Mouse (Mus musculus): ENCODE data around the gene Spint4.
"Not testable (repeated sequence)": the region's sequence is repeated elsewhere in the genome, so short reads cannot be mapped to it uniquely, and the experiment has no call there.

Spint4 gene

DNA sequence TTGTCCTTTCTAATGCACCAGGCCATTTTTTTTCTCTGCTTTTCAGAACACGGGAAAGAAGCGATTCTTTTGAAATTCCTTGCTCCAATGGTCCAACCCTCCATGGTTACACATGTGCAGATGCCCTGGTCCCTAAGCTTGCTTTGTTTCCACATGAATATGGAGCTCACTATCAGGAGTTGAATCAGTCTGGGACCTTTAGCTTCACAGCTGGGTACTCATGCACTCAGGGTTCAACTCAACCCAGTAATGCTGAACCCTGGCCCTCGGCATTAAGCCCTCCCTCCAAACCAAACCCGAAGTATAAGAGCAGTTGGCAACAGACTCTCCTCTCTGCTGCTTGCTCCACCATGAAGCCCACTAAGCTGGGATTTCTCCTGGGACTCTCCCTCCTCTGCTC is at the start of gene Spint4:
TSS of gene Spint4 (plus strand) at position 301 of the 400 bp plus-strand sequence.
- DNase-seq (ENCODE audit: low spot score in 2 of 2), result no peak

DNA sequence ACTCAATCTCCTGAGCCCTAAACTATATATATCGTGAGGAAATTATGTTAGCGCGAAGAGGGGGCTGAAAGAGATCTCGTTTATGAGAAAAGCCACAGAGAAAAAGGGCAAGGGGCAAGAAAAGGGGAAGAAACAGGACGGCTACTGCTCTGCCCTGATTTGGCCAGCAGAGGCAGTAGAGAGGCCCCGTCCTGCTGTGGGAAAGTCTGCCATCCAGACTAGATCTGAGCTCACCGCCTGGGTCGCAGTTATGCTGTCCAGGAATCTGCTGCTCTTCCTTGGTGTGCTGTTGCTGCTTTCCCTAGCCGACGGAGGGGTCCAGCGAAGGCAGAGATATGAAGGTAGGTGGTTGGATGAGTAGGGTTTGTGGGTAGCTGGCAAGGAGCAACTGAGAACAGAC is 42.4 kb upstream of the Spint4 start, which contains the start of gene Wfdc10:
TSS of gene Wfdc10 (plus strand) at position 189 of the 400 bp plus-strand sequence.
- DNase-seq (ENCODE audit: low spot score in 2 of 2), result peak; percentile 32 to 60

DNA sequence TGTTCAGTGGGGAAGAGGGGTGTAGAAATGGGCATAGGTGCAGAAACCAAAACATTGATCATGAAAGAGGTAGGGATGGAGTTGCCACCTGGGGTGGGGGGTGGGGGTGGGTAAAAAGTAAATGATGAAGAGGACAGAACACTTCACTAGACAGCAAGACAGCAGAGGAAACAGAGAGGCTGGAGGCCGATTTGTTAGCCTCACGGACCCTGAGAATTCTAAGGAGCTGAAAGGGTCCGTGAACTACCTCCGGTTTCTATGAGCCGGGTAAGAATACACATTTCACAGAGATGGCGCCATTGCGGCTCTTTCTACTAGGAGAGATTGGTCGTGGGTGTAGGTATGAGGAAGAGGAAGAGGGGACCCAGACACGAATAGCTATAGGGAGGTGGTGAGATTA is 41.8 kb upstream of the Spint4 start, which contains the start of gene Wfdc9:
TSS of gene Wfdc9 (minus strand) at position 101 of the 400 bp plus-strand sequence.
- DNase-seq (ENCODE audit: low spot score in 2 of 2), result no peak

DNA sequence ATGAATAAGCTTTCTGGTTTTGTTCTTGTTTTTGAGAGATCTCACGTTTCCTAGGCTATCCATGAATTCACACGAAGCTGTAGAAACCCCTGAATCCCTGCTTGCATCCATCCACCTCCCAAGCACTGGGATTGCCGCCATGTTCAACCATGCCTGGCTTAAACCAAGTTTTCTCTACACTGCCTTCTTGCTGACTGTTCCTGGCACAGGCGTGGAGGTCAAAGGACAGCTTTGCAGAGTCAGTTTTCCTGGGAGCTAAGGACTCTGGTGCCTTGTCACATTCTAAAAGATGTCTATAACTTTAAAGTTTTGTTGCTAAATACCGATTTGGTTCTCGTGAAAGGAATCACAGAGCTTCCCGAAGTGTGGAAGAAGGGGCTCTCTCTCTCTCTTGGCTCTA is 33.5 kb upstream of the Spint4 start:
- DNase-seq (ENCODE audit: low spot score in 2 of 2), result no peak

DNA sequence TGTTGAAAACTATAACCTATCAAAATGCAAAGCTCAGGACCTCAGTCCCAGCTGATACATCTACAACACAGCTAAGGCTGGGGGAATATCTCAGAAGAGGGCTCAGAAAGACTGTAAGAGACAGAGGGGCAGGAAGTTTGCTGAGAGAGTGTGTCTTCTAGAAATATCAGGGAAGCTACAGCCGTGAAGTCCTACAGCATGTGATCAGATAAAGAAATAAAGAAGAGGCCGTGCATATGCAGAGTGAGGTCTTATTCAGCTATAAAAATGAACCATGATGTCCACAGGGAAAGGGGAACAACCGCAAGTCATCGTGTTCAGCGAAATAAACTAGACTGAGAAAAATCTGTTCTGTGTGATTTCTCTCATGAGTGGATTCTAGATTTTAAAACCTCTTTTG is 28.0 kb upstream of the Spint4 start:
- DNase-seq (ENCODE audit: low spot score in 2 of 2), result no peak

DNA sequence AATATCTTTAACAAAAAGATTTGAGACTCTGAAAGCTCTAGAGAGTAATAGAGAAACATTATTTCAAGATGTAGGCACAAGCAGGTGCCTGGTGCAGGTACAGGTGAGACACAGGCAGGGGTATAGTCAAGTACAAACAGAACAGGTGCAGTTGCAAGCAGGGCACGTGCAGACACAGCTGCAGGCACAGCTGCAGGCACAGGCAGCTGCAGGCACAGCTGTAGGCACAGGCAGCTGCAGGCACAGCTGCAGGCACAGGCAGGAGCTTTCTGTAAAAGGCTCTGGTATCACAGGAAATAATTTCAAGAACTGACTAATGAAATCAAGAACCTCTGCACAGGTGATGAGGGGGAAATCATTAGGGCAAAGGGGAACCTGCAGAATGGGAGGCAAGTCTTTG is 27.4 kb upstream of the Spint4 start:
- DNase-seq (ENCODE audit: low spot score in 2 of 2), result no peak

DNA sequence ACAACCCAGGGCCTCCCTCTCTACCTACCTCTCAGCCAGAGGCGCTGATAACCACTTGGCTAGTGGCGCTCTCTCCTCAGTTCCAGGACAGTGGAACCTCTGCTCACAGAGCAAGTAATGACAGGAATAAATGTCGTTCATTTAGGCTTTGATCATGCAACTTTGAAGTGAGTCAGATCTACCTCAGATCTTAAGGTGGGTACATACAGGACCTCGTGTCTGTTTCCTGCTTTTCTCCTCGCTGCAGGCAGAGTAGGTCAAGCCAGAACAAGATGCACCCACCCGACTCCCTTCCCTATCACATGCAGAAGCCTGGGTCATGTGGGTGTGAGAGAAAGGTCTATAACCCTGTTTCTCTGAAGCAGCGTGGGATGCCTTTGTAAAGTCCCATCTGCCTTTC is 24.3 kb upstream of the Spint4 start, which contains the start of gene Wfdc11:
TSS of gene Wfdc11 (minus strand) at position 101 of the 400 bp plus-strand sequence.
- no peak for DNase-seq (ENCODE audit: low spot score in 2 of 2)

DNA sequence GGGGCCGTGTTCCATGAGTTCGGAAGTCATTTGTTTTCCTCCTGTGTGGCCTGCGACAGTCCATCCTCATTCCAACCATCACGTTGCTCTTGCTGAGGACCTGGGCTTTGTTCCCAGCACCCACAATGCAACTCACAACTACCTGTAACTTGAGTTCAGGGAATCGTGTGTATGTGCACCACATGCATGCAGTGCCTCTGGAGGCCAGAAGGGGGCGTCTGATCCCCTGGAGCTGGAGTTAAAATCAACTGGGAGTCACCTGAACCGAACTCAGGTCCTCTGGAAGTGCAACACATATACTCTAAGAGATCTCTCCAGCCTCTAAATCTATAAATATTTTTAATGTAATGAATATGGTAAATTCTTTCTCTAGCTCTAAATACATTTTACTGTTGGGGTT is 22.2 kb upstream of the Spint4 start:
- no peak for DNase-seq (ENCODE audit: low spot score in 2 of 2)

DNA sequence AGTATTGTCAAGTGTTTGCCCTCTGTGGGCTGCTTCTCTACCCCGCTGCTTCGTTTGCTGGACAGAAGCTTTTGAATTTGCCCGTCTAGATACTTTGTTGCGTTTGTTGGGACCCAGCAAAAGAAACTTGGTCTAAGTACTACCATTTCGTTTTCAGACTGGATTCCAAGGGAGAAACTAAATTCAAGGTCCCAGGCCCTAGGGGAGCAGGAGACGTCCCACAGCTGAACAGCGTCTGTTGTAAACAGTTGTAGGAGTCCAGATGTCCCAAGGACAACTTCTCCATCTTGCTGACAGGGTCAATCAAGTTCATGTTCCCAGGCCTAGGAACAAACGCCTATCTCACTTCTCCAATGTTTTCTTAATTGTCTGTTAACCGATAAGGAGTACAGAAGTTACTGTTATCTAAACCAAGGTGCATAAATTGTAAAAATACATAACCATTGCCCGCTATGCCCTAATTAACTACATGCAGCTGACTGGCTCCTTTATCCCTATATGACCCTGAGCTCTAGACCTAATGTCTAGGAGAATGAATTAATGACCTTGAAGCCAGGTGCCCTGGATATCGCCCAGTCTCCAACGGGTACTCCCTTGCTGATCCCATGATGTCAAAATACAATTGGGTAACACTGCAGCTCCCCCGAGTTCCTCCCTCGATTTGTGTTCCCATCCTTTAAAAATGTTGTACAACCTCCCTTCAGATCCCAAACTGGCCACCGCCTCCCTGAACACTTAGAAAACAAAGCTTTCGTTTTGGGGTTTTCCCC is 21.2 kb upstream of the Spint4 start:
- DNase-seq (ENCODE audit: low spot score in 2 of 2), result no peak

DNA sequence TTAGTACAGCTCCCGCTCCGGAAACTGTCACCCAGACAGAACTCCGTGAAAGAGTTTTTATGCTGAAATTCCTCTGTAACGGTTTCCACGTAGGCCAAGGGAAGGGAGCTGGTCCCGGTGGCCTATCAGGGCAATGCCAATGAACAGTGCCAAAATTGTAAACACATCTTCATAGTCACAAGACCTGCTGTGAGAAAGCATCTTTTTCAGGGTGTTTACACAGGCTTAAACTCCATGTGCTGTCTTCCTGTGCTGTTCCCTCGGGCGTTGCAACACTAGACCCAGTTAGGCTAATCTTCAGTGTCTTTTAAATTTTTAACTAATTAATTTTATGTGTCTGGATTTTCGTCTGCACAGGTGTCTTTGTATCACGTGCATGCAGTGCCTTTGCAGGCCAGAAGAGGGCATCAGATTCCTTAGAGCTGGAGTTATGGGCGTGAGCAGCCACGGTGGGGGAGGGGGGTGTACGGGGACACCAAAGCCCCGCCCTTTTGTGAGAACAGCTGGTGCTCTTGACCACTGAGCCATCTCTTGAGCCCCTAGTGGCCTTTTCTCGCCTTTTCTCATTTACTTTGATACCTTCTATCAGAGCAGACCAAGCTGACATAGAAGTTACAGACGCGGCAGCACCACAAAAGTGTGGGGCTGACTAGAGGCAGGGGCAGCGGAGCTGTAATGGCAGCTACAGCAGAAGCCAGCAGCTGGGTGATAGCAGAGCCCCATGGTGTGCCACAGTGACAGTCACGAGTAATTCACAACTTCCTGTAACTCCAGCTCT is 19.3 kb upstream of the Spint4 start:
- DNase-seq (ENCODE audit: low spot score in 2 of 2), result peak; percentile 40 to 73

DNA sequence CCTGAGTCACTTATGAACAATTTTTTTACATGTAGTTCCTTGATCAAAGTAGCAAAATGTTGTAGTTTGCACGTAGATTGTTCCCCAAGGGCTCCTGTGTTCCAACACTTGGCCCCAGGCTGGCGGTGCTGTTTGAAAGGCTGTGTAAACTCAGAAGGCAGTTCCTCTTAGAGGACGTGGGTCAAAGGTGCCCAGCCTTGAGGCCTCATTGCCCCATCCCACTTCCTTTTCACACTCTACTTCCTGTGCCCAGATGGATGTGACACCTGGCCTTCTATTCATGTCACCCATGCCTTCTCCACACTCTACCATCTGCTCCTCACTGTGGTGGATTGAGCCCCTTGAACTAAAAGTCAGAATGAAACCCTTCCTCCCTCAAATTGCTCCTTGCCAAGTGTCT is 18.4 kb upstream of the Spint4 start:
- no peak for DNase-seq (ENCODE audit: low spot score in 2 of 2)

DNA sequence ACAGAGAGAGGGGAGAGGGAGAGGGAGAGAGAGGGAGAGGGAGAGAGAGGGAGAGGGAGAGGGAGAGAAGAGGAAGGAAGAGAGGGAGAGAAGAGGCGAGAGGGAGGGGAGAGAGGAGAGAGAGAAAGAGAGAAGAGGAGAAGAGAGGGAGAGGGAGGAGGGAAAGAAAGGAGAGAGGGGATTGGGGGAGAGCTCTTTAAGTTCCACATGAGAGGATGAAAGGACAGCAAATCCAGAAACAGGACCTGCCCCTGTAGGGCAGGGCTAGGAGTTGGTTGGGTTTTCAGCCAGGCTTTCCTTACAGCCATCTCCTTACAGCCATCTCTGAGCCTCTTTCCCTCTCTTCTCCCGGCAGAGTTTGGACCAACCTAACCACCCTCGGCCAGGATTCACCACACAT is 13.5 kb upstream of the Spint4 start, which contains the start of gene Wfdc13:
TSS of gene Wfdc13 (plus strand) at position 301 of the 400 bp plus-strand sequence.
- no peak for DNase-seq (ENCODE audit: low spot score in 2 of 2)

DNA sequence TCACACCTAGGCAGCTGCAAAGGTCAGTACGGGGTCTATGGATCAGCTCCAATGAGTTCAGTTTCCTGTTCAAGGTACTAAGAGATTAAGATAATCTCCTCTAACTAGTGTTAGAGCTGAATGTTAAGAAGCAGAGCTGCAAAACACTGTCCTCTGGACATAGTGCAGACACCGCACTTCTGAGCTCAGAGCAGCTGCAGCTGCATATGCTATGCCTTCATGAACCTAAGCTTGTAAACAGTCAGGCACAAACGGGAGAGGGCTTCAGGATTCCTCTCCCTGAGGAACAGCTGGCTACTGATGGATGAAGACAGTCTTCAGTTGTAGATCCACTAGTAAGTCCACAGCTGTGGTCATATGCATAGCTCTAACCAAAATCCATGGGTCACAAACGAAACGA is 2.7 kb downstream of the Spint4 start:
- DNase-seq (ENCODE audit: low spot score in 2 of 2), result no peak

DNA sequence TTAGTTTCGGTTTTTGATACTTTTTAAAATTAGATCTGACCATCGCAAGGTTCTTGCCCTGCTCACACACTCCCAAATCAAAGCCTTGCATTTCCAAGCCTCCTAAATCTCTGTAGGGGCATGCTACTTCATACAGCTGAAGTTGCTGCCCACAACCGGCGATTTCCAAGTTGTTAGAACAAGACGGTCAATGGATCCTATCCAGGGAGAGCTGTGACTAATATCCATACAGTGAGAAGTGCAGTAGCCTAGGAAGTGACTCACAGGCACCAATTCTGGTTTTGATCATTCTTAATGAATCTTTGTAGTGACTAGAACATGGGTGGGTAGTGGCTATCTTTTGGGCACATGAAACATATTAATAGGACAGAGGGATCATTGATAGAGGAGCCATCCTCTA is 3.5 kb downstream of the Spint4 start:
- DNase-seq (ENCODE audit: low spot score in 2 of 2), result no peak

DNA sequence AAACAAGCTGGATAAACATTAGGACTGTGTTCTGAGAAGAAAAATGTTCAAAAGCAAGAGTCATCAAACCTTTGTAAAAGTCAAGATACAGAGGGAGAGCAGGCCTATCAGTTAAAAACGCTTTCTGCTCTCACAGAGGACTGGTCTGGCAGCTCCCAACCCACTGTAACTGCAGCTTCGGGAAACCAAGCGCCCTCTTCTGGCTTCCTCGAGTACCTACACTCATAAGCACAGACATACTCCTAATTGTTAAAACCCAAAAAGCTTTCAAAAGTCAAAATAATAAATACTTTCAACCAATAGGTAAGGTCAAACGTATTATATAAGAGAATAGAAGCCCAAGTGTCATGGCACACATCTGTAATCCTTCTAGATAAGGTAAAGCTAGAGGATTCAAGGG is 5.9 kb downstream of the Spint4 start:
- DNase-seq (ENCODE audit: low spot score in 2 of 2), result no peak

DNA sequence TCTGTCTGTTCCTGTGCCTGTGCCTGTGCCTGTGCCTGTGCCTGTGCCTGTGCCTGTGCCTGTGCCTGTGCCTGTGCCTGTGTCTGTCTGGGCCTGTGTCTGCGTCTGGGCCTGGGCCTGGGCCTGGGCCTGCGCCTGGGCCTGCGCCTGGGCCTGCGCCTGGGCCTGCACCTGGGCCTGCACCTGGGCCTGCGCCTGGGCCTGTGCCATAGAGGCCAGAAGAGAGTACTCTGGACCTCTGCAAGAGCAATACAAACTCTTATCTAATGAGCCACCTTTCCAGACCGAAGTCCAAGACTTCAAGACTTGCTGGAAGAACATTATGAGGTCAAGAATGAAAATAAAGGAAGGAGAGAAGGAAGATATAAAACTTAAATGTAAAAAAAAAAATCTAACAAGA is 7.0 kb downstream of the Spint4 start:
- DNase-seq (ENCODE audit: low spot score in 2 of 2), result no peak

DNA sequence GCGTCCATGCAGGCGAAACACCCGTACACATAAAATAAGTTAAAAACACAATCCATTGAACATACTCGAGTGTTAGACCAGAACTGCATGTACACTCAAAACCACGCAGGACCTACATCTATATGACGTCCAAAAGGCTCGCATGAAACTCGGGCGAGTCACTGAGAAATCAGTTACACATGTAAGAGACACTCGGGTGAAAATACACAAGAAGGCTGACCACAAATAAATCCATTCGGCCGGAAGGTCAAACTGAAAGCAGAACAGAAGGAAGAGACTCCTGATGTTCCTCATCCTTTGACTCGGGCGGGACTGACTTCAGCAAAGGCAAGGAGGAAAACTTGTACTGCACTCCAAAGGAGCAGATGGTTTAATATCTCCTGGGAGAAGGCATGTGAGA is 7.7 kb downstream of the Spint4 start:
- DNase-seq (ENCODE audit: low spot score in 2 of 2), result no peak

DNA sequence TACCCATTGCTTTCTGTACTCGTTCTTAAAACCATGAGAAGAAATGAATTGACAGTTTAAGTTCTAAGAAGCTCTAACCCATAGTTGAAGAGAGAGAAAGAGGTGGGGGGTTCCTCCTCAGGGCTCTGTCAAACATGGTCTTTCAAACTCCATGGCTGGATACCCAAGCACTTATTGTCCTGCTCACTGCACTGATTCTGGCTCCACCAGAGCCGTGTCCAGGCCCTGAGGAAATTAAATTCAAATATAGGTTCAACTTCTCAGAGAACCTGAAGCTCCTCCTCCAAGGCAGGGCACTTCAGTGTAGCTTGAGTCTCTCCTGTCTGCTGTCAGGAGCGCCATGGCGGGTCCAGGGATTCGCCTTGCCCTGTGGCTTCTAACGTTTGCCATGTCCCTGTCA is 16.7 kb downstream of the Spint4 start, which contains the start of gene Spint5:
TSS of gene Spint5 (plus strand) at position 301 of the 400 bp plus-strand sequence.
- no peak for DNase-seq (ENCODE audit: low spot score in 2 of 2)

DNA sequence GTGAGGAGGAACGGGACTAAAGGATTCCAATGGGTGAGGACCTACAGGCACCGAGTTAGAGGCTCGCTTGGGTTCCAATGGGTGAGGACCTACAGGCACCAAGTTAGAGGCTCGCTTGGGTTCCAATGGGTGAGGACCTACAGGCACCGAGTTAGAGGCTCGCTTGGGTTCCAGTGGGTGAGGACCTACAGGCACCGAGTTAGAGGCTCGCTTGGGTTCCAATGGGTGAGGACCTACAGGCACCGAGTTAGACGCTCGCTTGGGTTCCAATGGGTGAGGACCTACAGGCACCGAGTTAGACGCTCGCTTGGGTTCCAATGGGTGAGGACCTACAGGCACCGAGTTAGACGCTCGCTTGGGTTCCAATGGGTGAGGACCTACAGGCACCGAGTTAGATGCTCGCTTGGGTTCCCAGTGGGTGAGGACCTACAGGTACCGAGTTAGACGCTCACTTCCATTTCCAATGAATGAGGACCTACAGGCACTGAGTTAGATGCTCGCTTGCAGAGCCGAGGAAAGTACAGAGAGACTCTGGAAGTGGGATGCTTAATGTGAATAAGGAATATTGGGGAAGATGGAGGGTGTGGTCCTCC is 18.0 kb downstream of the Spint4 start:
- DNase-seq (ENCODE audit: low spot score in 2 of 2), result not testable (repeated sequence)

DNA sequence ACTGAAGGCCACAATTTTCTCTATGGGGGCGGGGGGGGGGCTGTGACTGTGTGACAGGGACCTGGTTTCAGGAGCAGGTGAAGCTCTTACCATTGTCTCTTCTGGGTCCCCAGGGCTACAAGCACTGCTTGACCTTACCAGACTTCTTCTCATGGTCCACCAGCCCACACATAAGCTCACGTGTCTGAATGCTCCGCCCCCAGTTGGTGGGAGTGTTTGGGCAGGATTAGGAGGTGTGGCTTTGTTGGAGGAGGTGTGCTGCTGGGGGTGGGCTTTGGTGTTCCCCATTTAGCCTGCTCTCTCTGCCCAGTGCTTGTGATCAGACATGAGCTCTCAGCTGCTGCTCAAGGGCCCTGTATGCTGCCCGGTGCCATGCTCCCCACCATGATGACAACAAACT is 25.0 kb downstream of the Spint4 start:
- no peak for DNase-seq (ENCODE audit: low spot score in 2 of 2)

DNA sequence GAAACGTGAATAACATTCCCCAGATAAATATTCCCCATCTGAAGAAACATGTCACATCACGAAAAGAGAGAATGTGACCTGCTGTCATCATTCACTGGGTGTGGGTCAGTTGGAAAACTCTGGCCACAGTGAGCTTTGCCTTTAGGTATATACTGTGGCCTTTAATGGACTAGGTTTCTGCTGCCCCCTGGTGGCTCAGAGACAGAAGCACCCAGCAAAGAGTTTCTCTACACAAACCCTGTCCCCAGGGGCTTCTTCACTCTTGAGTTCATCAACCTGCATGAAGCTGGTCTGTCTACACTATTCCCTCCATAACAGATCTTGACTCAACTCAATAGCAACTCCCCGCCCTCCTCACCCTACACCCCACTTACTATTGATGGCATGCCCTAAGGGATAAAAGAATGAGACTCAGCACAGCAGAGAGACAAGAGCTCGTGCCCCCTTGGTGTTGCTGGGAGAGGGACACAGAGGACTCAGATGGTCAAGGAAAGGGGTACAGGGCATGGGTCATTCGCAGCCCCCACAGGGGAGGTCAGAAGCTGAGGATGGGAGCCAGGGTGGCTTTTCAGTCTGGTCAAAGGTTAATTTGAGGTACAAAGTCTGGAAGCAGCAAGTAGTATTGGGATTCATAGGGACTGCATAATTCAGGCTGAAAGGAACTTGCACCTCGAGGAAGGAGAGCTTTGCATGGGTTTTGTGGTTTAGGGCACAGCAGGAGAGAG is 27.8 kb downstream of the Spint4 start:
- DNase-seq (ENCODE audit: low spot score in 2 of 2), result peak; percentile 36 to 64

DNA sequence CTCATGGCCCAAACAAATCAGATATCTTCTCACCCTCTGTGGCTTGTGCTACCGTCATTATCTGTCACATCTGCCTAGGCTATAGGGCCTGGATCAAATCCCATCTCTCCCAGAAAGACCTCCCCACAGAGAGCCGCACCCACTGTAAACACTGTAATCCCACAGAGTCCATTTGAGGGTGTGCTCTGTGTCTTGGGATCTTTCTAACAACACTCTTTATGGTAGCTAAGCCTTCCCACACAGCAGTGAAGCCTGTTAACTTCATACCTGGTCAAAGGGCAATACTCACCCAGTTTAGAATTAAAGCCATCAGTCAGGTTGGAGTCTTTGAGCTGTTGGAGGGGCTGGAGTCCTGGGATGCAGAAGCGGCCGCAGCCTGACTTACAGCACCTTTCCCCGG is 33.4 kb downstream of the Spint4 start:
- DNase-seq (ENCODE audit: low spot score in 2 of 2), result no peak

Data from cerebellum, postnatal 4 days (tissue).